Mouse (Mus musculus) megakaryocyte, embryonic 14.5 days (primary cell): Measurements from ENCODE around the gene Rps28.

Experiments
- FLI1 ChIP-seq: IDR thresholded peaks from 2 replicates; pipeline ENCODE4 v1.6.1; 2012; ENCODE audit warnings: low read length, inconsistent platforms, mixed read lengths
- GATA1 ChIP-seq: IDR thresholded peaks from 3 replicates; pipeline ENCODE4 v1.6.1; 2012; ENCODE audit warnings: mixed read lengths, low read length, inconsistent platforms, borderline replicate concordance

DNA sequence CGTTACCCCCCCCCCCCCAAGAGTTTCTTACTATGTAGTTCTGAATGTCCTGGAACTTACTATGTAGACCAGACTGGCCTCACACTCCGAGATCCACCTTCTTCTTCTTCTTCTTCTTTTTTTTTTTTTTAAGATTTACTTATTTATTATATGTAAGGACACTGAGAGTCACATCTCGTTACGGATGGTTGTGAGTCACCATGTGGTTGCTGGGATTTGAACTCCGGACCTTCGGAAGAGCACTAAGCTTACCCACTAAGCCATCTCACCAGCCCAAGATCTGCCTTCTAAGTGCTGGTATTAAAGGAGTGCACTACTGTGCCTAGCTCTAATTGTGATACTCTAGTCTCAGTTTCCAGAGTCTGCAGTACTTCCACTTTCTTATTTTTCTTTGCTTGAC is 9.0 kb downstream of the Rps28 start:
- no peak for TF ChIP-seq GATA1
- no peak for TF ChIP-seq FLI1
